Mouse (Mus musculus) cerebellum, adult 2 months (tissue): ENCODE measurements around the gene Lrch4.

ENCODE experiments used
- CTCF ChIP-seq: fragments of 200-500 bp; IDR thresholded peaks from 2 replicates; pipeline ENCODE4 v1.5.1; 2011; ENCODE audit warnings: low read depth, mild to moderate bottlenecking, control low read depth, low read length, moderate library complexity, borderline replicate concordance; ENCODE audit not compliant: insufficient read depth
- POLR2A ChIP-seq: fragments of 200-500 bp; IDR thresholded peaks from 2 replicates; pipeline ENCODE4 v1.6.1; 2011; ENCODE audit warnings: low read length, control low read depth, borderline replicate concordance; ENCODE audit not compliant: insufficient read depth

DNA sequence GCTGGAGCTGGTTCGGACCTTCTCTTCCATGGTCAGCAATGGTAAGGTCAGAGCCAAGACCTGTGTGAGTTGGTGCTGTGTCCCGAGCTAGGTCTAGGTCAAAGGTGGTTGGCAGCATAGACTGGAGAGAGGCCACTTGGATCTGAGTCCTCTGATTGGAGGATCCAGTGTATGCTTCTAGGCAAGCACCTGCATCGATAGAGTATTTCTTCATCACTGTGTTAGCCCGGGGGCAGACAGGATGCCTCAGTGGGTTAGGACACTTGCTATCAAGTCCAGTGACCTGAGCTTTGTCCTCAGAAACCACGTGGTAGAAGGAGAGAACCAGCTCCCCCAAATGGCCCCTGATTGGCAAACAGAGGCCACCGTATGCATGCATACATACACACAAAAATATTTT, 48.7 kb upstream of the Lrch4 start:
- TF ChIP-seq POLR2A (no peak), CTCF (no peak)
